Mouse (Mus musculus): Measurements from ENCODE around the gene Crygs.

- TF ChIP-seq MXI1 (IDR thresholded peaks at IDR 0.05; ENCODE audit: low read depth, low read length) (no peak), CHD1 (IDR thresholded peaks at IDR 0.05; ENCODE audit: low read depth, low read length) (no peak), RCOR1 (IDR thresholded peaks at IDR 0.05; ENCODE audit: low read depth, low read length) (no peak), POLR2A (IDR thresholded peaks at IDR 0.05; ENCODE audit: control insufficient read depth in 1 of 2, insufficient read depth in 1 of 2, low read depth in 1 of 2, low read length in 2 of 2, poor library complexity in 1 of 2) (no peak), POLR2AphosphoS5 (IDR thresholded peaks at IDR 0.05; ENCODE audit: borderline replicate concordance, low read depth, low read length) (no peak), CTCF (IDR thresholded peaks at IDR 0.05 in 2 of 3, conservative IDR thresholded peaks at IDR 0.05 in 1 of 3; ENCODE audit: control insufficient read depth in 1 of 3, insufficient read depth in 1 of 3, low read depth in 2 of 3, low read length in 3 of 3, poor library complexity in 1 of 3, severe bottlenecking in 1 of 3) (no peak), GATA1 (IDR thresholded peaks at IDR 0.05; ENCODE audit: low read depth, low read length) (no peak), ZNF384 (IDR thresholded peaks at IDR 0.05; ENCODE audit: low read depth, low read length) (no peak), MEF2A (IDR thresholded peaks at IDR 0.05; ENCODE audit: extremely low read depth, insufficient replicate concordance, low read depth, low read length, poor library complexity, severe bottlenecking) (no peak), TCF12 (IDR thresholded peaks at IDR 0.05; ENCODE audit: low read depth, low read length) (no peak), EP300 (IDR thresholded peaks at IDR 0.05; ENCODE audit: low read depth in 1 of 2, low read length in 2 of 2) (no peak), RAD21 (IDR thresholded peaks at IDR 0.05; ENCODE audit: low read depth, low read length) (no peak), UBTF (IDR thresholded peaks at IDR 0.05; ENCODE audit: borderline replicate concordance, insufficient read depth, low read depth, low read length) (no peak)
Measured at GRCm38 (mm10) chr16:22847686-22848085, 36.3 kb upstream of the Crygs start.
